Mouse (Mus musculus) adipocyte (in vitro differentiated cells): ENCODE results near the gene Prame.
"Not testable (repeated sequence)": the region's sequence is repeated elsewhere in the genome, so short reads cannot be mapped to it uniquely, and the experiment has no call there.

Source experiments
- DNase-seq: peaks from one replicate; pipeline ENCODE4 v3.0.0-alpha.2; 2016; ENCODE audit warnings: low spot score

Prame gene

GRCm38 (mm10) chrX:135627605-135628004 is at the start of gene Prame:
Gene Prame (minus strand): TSS chrX:135627705.
- no peak for DNase-seq

DNA sequence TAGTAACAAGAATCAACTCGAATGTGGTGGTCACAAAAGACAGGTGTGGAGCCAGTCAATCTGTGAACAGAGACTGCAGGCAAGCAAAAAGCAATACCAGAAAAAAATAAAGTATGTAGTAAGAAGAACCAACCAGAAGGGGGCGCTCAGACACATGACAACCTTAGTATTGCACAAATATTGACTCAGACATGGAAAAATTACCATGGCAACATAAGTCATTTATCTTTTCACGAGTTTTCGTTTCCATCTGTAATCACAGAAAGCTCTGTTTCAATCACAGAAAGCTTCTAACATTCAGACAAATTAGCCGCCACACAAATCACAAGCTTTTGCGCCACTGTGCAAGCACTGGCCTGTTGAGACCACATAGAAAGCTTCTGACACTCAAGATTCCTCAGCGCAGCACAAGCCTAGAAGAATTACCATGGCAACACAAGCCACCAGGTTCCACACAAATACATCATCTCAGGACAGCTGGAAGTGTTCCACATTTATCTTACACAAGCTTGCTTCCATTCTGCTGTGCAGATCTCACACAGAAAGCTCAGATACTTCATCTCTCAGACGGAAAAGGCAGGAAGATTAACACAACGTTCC is 24.8 kb upstream of the Prame start:
- peak; percentile 15 for DNase-seq

- not testable (repeated sequence) for DNase-seq
Observed at GRCm38 (mm10) chrX:135601298-135602029, 26.0 kb downstream of the Prame start.

DNA sequence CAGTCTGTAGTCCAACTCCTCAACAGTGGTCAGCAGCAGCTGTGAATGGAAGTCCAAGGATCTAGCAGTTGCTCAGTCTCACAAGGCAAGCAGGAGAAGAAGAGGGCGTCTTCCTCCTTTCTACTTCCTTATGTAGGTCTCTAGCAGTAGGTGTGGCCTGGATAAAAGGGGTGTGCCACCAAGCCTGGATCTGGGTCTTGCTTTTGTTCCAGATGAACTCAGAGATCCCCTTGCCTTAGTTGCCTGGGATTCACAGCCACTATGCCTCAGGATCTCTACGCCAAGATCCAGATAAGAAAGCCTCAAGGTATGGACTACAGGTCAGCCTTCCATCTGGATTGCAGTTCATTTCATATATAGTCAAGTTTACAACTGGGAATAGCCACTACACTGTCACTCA is 28.8 kb downstream of the Prame start, which contains the start of gene Nxf7:
Gene Nxf7, minus strand, starts transcription at position 101 of the 400 bp plus-strand sequence.
- DNase-seq = no peak

DNA sequence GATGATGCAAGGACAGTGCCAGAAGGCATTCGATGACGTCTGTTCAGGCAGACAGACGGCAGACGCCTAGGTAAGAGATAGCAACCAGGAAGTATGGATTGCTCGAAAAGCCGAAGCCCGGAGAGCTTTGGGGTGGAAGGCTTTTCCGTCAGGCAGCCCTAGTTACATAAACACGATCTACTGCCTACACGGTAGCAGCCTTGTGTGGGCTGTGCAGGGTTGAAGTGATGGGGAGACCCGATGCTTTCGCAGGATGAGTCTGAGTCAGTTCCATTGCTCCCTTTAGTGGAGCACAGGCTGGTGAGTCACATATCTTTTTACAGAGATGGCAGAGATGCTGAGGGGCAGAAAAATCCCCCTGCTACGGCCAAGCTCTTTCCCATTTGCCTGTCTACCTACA is 29.4 kb downstream of the Prame start:
- DNase-seq = no peak

DNA sequence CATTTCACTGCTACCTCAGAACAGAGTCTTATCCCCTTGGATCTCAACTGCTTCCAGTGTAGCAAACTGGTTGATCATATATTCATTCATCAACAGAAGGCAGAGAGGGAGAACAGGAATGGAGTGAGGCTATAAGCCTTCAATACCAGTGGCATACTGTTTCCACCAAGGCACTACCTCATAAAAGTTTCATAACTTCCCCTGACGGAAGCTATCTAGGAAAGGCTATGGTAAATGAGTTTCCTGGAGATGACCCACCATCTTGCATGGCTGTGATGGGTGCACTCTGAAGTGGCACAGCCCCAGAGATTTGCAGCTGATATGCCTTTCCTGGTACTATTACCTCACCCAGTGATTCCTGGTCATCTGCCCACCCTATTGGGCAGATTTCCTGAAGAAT is 51.1 kb downstream of the Prame start:
- DNase-seq = no peak

GRCm38 (mm10) chrX:135574958-135575628 is 52.4 kb downstream of the Prame start:
- not testable (repeated sequence) for DNase-seq

- not testable (repeated sequence) for DNase-seq
Observed at GRCm38 (mm10) chrX:135574261-135574957, 53.1 kb downstream of the Prame start.

- peak; percentile 67 for DNase-seq
Observed at GRCm38 (mm10) chrX:135569467-135569866, 58.0 kb downstream of the Prame start.

DNA sequence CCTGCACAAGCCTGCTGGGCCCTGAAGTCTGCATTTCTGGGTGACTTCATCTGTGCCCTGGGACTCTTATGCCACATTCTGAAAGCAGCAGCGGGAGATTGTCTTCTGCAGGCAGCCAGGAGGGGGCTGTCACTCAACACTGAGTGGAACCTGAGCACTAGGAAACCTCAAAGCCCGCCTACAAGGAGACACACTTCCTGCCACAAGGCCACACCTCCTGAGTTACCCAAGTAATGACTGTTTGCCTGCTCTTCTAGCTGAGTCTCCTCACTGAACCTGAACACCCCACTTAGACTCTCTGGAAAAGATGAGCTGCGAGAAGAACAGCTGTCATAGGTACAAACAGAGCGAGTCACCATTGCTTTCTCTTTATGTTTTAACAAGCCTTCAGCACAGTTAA is 62.6 kb downstream of the Prame start:
- not testable (repeated sequence) for DNase-seq
